Mouse (Mus musculus): Measurements from ENCODE around the gene Krt5.
"Not testable (repeated sequence)": the region's sequence is repeated elsewhere in the genome, so short reads cannot be mapped to it uniquely, and the experiment has no call there.

Krt5 gene

DNA sequence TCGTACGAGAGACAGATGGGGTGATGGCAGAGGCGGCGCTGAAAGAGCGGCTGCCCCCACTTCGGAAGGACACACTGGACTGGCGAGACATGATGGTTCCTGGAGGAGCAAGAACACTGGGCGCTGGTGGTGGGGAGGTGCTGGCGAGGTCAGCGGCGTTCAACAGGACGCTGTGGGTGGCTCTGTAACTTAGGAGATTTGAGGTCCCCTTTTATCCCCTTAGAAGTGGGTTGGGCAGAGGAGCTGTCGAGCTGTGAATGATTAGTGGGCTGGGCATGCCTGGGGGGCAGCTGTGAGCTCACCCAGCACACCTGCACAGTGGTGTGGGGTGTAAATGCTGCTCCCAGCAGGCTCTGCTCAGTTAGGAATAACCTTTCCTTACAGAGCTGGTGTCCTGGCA lies at the start of gene Krt5:
Krt5 (minus strand) TSS at position 179 of the 400 bp plus-strand sequence.
- in situ Hi-C loops (cut with MboI, MseI) = no loop called here

DNA sequence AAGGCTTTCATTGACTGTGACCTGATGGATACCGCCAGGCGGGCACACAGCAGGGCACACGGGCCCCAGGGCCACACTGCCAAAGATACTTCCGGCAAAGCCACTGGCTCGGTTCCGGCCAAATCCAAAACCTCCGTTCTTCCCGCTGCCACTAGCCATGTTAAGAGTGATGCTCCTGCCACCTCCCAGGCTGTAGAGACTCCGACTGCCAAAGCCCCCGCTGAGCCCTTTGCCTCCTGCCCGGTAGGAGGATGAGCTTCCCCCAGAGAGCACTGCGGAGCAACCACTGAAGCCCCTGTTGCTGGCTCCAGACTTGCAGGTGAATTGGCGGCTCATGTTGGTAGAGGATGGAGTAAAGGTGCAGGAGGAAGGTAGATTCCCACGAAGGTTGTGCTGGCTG lies 30.0 kb upstream of the Krt5 start, which contains the start of gene Krt71:
Krt71 (minus strand) TSS at position 399 of the 400 bp plus-strand sequence.
- in situ Hi-C loops (cut with MboI, MseI) = loop anchor here in 1 of 2 experiments (25.0 kb wide), 1 partner anchor 1120 kb away; no protein-coding TSS in a partner anchor

- in situ Hi-C loops (cut with MboI, MseI) = loop anchor here in 1 of 2 experiments (25.0 kb wide), 1 partner anchor 1125 kb away; no protein-coding TSS in a partner anchor
Observed at GRCm38 (mm10) chr15:101737786-101738185, 25.1 kb upstream of the Krt5 start.

DNA sequence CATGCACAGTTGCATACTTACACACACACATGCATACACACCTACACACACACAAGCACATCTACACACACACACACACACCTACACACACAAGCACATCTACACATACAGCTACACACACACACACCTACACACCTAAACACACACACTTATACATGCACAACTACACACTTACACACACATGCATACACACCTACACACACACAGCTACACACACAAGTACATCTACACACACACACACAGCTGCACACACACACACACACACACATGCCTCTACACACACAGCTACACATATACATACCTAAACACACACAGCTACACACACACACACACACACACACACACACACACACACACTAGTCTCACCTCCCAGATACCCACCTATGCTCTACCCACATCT lies 18.0 kb upstream of the Krt5 start:
- in situ Hi-C loops (cut with MboI, MseI) = loop anchor here in 1 of 2 experiments (25.0 kb wide), 1 partner anchor 1132 kb away; no protein-coding TSS in a partner anchor

DNA sequence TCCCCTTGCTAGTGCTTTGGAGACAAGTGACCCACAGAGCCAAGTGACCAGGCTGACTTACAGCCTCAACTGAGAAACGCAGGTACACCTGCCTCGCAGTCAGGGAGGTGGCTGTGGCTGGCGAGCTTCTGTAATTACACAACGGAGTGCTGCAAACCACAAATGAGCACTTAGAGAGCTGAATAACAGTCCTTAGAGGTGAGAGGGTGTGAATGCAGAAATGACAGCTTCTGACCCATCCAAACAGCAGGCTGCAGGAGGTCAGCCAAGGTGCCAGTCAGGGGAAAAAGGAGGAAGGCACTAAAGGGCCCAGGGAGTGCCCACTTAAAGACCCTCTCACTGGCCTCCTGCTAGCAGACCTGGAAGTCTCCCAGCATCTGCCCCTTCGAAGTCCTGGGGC lies 12.0 kb upstream of the Krt5 start:
- in situ Hi-C loops (cut with MboI, MseI) = loop anchor here in 1 of 2 experiments (25.0 kb wide), 1 partner anchor 1138 kb away; no protein-coding TSS in a partner anchor

DNA sequence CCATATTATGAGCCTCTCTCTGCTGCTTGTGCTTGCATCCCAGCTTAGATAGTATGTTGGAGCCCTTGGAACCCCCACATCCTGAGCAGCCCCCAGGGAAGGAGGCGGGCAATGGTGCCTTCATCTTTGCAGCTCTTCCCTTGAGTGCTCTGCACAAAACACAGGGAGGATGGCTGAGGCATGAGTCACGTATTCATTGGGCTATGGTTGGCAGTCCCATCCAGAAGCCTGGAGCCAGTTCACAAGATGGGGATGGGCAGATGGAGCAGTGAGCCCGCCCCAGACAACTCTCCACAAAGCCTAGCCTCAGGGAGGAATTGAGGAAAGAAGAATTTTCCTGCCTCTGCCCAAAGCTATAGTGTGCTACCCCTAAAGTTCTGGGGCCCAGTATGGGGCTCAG lies 3.1 kb upstream of the Krt5 start:
- in situ Hi-C loops (cut with MboI, MseI) = no loop called here

DNA sequence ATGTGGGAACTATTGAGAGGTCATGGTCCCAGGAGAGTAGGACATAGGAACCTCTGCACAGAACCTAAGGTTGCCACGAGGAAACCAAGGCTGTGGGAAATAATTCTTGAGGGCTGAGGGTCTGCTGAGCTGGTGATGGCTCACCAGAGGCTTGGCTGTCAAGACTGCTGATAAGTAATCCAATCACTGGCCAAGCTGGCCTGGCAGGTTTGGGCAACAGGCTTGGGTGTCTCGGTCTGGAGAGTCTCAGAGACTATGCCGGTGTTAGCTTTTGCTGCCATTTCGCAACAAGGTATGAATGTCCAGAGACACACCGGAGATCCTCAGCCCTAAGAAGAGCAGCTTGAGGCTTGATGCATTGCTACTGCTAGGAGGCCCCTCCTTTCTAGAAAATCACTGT lies 1.7 kb upstream of the Krt5 start:
- in situ Hi-C loops (cut with MboI, MseI) = no loop called here

GRCm38 (mm10) chr15:101713731-101714130 lies 1.0 kb upstream of the Krt5 start:
- in situ Hi-C loops (cut with MboI, MseI) = no loop called here

- in situ Hi-C loops (cut with MboI, MseI) = loop anchor here in 1 of 2 experiments (10.0 kb wide), 1 partner anchor 184 kb away; no protein-coding TSS in a partner anchor
Observed at GRCm38 (mm10) chr15:101708683-101709082, 4.0 kb downstream of the Krt5 start.

- in situ Hi-C loops (cut with MboI, MseI) = loop anchor here in 1 of 2 experiments (10.0 kb wide), 1 partner anchor 183 kb away; no protein-coding TSS in a partner anchor
Observed at GRCm38 (mm10) chr15:101707454-101707853, 5.2 kb downstream of the Krt5 start.

DNA sequence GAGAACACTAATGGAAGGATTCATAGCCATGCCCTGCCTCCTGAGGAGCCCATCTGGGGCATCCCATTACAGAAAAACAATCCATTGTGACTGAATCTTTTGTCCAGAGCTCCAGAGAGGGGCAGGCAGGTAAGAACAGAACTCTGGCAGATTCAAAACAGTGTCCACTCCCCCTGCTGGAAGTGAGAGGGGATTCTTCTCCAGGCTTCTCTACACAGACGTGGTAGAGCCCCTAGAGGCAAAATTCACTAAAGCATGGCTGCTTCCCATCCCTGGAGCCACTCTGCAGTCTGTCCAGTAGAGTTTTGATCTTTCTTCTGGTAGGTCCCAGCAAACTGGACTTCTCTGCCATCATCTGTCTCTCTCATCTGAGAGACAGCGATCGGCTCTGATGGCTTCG lies 8.6 kb downstream of the Krt5 start:
- in situ Hi-C loops (cut with MboI, MseI) = loop anchor here in 1 of 2 experiments (10.0 kb wide), 1 partner anchor 179 kb away; no protein-coding TSS in a partner anchor

- in situ Hi-C loops (cut with MboI, MseI) = loop anchor here in 1 of 2 experiments (10.0 kb wide), 1 partner anchor 178 kb away; no protein-coding TSS in a partner anchor
Observed at GRCm38 (mm10) chr15:101702380-101702779, 10.3 kb downstream of the Krt5 start.

- in situ Hi-C loops (cut with MboI, MseI) = loop anchor here in 1 of 2 experiments (10.0 kb wide), 1 partner anchor 175 kb away; no protein-coding TSS in a partner anchor
Observed at GRCm38 (mm10) chr15:101699866-101700265, 12.8 kb downstream of the Krt5 start.

DNA sequence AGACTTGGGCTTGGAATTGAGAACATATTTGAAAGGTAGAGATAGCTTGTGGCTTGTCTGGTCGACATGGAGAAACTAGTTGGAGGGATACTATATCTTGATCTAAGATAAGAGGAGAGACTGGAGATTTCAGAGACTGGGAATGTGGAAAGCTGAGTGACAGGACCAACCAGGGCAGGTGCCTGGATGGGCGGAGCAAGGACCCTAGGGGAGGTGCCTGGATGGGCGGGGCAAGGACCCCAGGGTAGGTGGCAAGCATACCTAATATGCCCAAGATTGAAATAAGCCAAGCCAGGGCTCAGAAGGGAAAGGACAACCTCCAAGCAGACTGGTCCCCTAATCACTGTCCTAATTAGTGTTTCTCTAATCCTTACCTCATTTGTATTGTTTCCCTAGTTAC lies 13.5 kb downstream of the Krt5 start:
- in situ Hi-C loops (cut with MboI, MseI) = no loop called here

DNA sequence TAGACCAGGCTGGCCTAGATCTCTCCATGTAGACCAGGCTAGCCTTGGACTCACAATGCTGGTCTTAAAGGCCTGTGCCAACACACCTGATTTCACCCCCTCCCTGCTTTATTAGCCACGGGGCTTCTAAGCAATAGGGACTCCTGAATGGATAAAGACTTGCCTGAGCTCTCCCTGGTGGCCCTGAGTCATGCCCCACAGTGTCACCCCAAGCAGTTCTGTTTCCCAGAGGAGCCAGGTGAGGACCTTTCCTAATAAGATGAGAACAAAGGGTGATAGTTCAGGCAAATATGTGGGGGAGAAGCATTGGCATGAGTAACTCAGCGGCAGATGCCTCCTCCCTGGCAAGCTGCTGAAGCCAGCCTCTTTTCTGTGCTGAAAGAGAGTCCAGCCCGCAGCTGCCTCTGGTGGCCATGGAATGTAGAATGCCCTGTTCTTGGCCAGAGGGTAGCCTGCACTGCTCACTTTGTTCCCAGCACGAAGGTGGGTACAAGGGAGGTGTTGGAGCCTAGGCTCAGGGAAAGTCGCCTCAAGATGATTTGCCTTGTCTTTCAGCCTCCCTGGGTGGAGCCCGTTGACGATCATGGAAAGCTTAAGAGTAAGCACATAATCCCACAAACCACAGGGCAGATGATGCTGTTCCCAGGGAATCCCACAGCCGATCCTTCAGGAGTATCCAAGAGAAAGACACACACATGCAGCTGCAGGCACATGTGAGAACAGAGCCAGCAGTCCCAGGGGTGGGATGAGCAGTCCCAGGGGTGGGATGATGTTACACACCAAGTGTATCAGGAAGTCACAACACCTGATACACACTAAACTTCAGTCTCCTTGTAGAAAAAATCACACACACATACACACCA lies 15.1 kb downstream of the Krt5 start:
- in situ Hi-C loops (cut with MboI, MseI) = no loop called here

DNA sequence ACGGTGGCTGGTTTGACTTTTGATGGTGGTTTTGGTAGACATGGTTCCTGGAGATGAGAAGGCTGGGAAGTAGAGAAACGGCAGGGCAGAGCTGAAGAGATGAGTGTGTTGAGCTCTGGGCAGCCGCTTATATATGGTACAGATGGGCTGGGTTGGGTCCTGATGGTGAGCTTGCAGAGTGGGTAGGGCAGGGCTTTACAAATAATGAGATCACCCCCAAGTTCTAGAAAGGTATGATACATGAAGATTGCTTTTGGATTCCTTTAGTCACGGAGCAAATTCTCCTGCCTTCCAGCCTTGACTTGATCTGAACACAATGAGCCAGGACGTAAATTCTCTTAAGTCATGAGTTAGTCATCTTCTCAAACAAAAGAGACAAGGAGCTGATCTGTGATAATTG lies 18.5 kb downstream of the Krt5 start, which contains the start of gene Krt6a:
Krt6a (minus strand) TSS at position 101 of the 400 bp plus-strand sequence.
- in situ Hi-C loops (cut with MboI, MseI) = no loop called here

GRCm38 (mm10) chr15:101690460-101690859 lies 22.2 kb downstream of the Krt5 start:
- in situ Hi-C loops (cut with MboI, MseI) = not testable (repeated sequence)

- in situ Hi-C loops (cut with MboI, MseI) = no loop called here
Observed at GRCm38 (mm10) chr15:101688161-101688560, 24.5 kb downstream of the Krt5 start.

GRCm38 (mm10) chr15:101680187-101680586 lies 32.5 kb downstream of the Krt5 start, which contains the start of gene Krt6b:
Gene Krt6b, minus strand, starts transcription at chr15:101680287.
- in situ Hi-C loops (cut with MboI, MseI) = no loop called here

GRCm38 (mm10) chr15:101675978-101676377 lies 36.7 kb downstream of the Krt5 start:
- in situ Hi-C loops (cut with MboI, MseI) = no loop called here
